Mouse (Mus musculus) thymus, adult 2 months (tissue): ENCODE measurements around the gene Gp1bb. TPM values are rescaled to one million over a fixed set of nuclear protein-coding genes. Genes with fewer than 3 reads are reported as not detected.

ENCODE experiments used
- DNase-seq: peaks from one replicate; pipeline ENCODE4 v3.0.0; 2021
- H3K27ac ChIP-seq: fragments of 200-500 bp; 2 replicates; pipeline ENCODE4 v1.5.1; 2012; ENCODE audit warnings: low read length, control low read depth; ENCODE audit not compliant: control insufficient read depth, insufficient read depth
- H3K27me3 ChIP-seq: fragments of 200-500 bp; 2 replicates; pipeline ENCODE4 v1.6.1; 2012; ENCODE audit warnings: mild to moderate bottlenecking, low read length, moderate library complexity, mixed read lengths; ENCODE audit not compliant: control insufficient read depth, insufficient read depth
- H3K36me3 ChIP-seq: fragments of 200-500 bp; 2 replicates; pipeline ENCODE4 v1.6.1; 2012; ENCODE audit warnings: mild to moderate bottlenecking, low read length, moderate library complexity; ENCODE audit not compliant: control insufficient read depth, insufficient read depth
- H3K4me1 ChIP-seq: fragments of 200-500 bp; replicated peaks from 2 replicates; pipeline ENCODE4 v1.6.1; 2012; ENCODE audit warnings: low read length; ENCODE audit not compliant: control insufficient read depth, insufficient read depth
- H3K4me3 ChIP-seq: fragments of 200-500 bp; 2 replicates; pipeline ENCODE4 v1.5.1; 2012; ENCODE audit warnings: mild to moderate bottlenecking, low read length, control low read depth, moderate library complexity; ENCODE audit not compliant: control insufficient read depth, insufficient read depth
- CTCF ChIP-seq: fragments of 200-500 bp; IDR thresholded peaks from 2 replicates; pipeline ENCODE4 v1.5.1; 2012; ENCODE audit warnings: mild to moderate bottlenecking, control low read depth, low read length, moderate library complexity, borderline replicate concordance; ENCODE audit not compliant: control insufficient read depth, poor library complexity, insufficient read depth; ENCODE audit errors: extremely low read depth
- POLR2A ChIP-seq: fragments of 200-500 bp; IDR thresholded peaks from 2 replicates; pipeline ENCODE4 v1.6.1; 2012; ENCODE audit warnings: mild to moderate bottlenecking, low read length, control low read depth, moderate library complexity; ENCODE audit not compliant: control insufficient read depth, poor library complexity, insufficient read depth; ENCODE audit errors: extremely low read depth
- WGBS: fragments of 180-500 bp; shearing (Covaris S2); methylation state at CpG from one replicate; pipeline ENCODE4 v1.1.7; 2018; 5-methylcytosine and 5-hydroxymethylcytosine counted together
- polyA plus RNA-seq: library from polyadenylated mRNA; depleted of rRNA; stranded (reverse); fragments of >200 nt; gene quantifications from 2 replicates; pipeline ENCODE4 v1.2.3, GENCODE M21; 2012; rRNA removed

The Gp1bb gene
- polyA plus RNA-seq = 1.1 TPM in 2 replicates

DNA sequence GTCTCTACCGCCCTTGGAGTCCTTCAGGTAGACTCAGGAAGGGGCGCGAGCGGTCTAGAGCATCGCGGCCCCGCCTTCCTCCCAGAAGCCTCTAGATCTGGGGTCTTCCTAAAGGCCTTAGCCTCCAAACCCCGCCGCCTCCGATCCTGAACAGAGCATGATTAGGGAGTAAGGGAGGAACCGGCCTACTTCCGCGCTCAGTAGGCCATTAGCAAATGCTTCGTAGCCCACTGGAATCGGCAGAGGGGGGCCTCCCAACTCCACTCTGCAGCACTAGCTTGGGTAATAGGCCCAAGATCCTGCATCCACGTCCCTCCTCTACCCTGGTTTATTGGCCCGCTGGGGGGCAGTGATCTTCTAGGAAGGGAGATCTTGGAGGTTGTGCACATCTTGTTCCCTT, at the start of gene Gp1bb:
Gene Gp1bb, minus strand, starts transcription at position 385 of the 400 bp plus-strand sequence.
- H3K27ac ChIP-seq = no peak within 1 kb of the TSS
- peaks cover 21% of the 10 kb centered on the region for H3K4me1 ChIP-seq
- WGBS = 10% methylated on average over 17 of the region's 17 CpGs
- H3K27me3 ChIP-seq = peaks cover 43% of the 10 kb centered on the region; the same call in 1 of the 2 replicates
- no peaks in the 10 kb centered on the region for H3K36me3 ChIP-seq
- no peak within 1 kb of the TSS for H3K4me3 ChIP-seq
- no peak for TF ChIP-seq CTCF
- TF ChIP-seq POLR2A = no peak
- DNase-seq = no peak

GRCm38 (mm10) chr16:18669914-18670313, 47.7 kb upstream of the Gp1bb start:
- Histone ChIP-seq H3K4me1 (no peaks in the 10 kb centered on the region), H3K27ac (no peak overlapping the region), H3K27me3 (no peaks in the 10 kb centered on the region), H3K36me3 (no peaks in the 10 kb centered on the region), H3K4me3 (no peak overlapping the region)
- no peak for DNase-seq
- TF ChIP-seq CTCF = no peak
- no peak for TF ChIP-seq POLR2A
- WGBS = 84% methylated on average over 6 of the region's 6 CpGs

DNA sequence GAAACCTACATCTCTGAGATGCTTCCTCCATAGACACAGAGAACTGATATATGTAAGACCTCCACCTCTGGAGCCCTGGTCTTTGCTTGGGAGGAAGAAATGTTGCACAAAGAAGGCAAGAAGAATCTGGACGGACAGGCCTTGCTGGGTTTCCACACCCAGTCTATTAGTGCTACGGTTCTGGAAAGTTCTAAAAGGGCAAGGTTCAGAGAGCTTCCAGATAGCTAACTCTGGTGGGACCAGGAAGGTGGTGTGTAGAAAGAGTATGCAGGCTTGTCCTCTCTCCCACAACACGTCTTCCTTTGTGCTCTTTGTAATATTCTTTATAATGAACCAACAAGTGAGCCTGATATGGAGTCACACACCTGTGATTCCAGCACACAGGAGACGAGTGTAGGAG, 36.4 kb upstream of the Gp1bb start:
- Histone ChIP-seq H3K27me3 (no peaks in the 10 kb centered on the region), H3K27ac (no peak overlapping the region), H3K4me1 (no peaks in the 10 kb centered on the region), H3K36me3 (no peaks in the 10 kb centered on the region), H3K4me3 (no peak overlapping the region)
- WGBS = 91% methylated on average over 4 of the region's 4 CpGs
- no peak for DNase-seq
- TF ChIP-seq POLR2A (no peak), CTCF (no peak)

- Histone ChIP-seq H3K4me1 (no peaks in the 10 kb centered on the region), H3K4me3 (no peak overlapping the region), H3K27ac (no peak overlapping the region), H3K36me3 (no peaks in the 10 kb centered on the region), H3K27me3 (no peaks in the 10 kb centered on the region)
- DNase-seq = no peak
- TF ChIP-seq POLR2A (no peak), CTCF (no peak)
- WGBS = 29% methylated on average over 5 of the region's 5 CpGs
These were observed 33.3 kb upstream of the Gp1bb start for GRCm38 (mm10) chr16:18655372-18656098.

GRCm38 (mm10) chr16:18653290-18654160, 31.3 kb upstream of the Gp1bb start:
- no peak overlapping the region for H3K4me3 ChIP-seq
- DNase-seq = no peak
- WGBS = 91% methylated on average over 6 of the region's 6 CpGs
- no peaks in the 10 kb centered on the region for H3K36me3 ChIP-seq
- no peaks in the 10 kb centered on the region for H3K4me1 ChIP-seq
- H3K27me3 ChIP-seq = no peaks in the 10 kb centered on the region
- TF ChIP-seq POLR2A = no peak
- TF ChIP-seq CTCF = no peak
- no peak overlapping the region for H3K27ac ChIP-seq

GRCm38 (mm10) chr16:18649126-18649525, 26.9 kb upstream of the Gp1bb start:
- H3K27ac ChIP-seq = no peak overlapping the region
- H3K36me3 ChIP-seq = no peaks in the 10 kb centered on the region
- H3K4me1 ChIP-seq = no peaks in the 10 kb centered on the region
- H3K4me3 ChIP-seq = no peak overlapping the region
- WGBS = 91% methylated on average over 3 of the region's 3 CpGs
- TF ChIP-seq POLR2A (no peak), CTCF (no peak)
- no peak for DNase-seq
- H3K27me3 ChIP-seq = no peaks in the 10 kb centered on the region
